Mouse (Mus musculus) G1E (cell line): ENCODE data around the gene Sh3rf3.

ENCODE experiments used
- CTCF ChIP-seq: IDR thresholded peaks from 2 replicates; pipeline ENCODE4 v1.5.1; 2012; ENCODE audit warnings: low read depth, low read length, inconsistent platforms, mixed read lengths
- TAL1 ChIP-seq: conservative IDR thresholded peaks from 2 replicates; pipeline ENCODE4 v1.6.1; 2012; ENCODE audit warnings: low read depth, low read length, inconsistent platforms, mixed read lengths

DNA sequence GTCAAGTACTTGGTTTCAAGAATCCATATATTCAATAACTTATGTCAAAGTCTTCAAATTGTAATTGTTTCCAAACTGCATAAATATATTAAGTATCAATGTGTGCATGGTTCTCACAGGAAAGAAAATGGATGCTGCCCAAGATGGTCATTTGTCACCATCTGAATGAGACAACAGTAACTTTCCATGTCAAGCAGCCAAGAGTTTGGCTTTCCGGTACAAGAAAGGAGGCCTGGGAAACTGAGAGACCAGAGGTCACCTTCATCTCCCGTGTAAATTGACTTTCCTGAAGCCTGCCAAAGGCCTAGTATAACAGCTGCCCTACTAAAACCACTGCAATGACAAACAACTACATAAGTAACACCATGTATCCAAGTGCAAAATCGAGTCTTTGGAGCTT lies 369.1 kb downstream of the Sh3rf3 start:
- TF ChIP-seq CTCF (no peak), TAL1 (no peak)
